Mouse (Mus musculus) CH12.LX (cell line): ENCODE measurements around the gene Gal3st3.

ENCODE experiments used
- CHD2 ChIP-seq: IDR thresholded peaks from 2 replicates; pipeline ENCODE4 v1.6.1; 2011; ENCODE audit warnings: low read length, improper control_type of control experiment
- NELFE ChIP-seq: IDR thresholded peaks from 2 replicates; pipeline ENCODE4 v1.6.1; 2011; ENCODE audit warnings: low read depth, low read length, improper control_type of control experiment
- POLR2A ChIP-seq: IDR thresholded peaks from 2 replicates; pipeline ENCODE4 v1.6.1; 2011; ENCODE audit warnings: low read depth, mild to moderate bottlenecking, improper control_type of control experiment, low read length
- POLR2AphosphoS2 ChIP-seq: IDR thresholded peaks from 2 replicates; pipeline ENCODE4 v1.6.1; 2011; ENCODE audit warnings: low read depth, low read length, improper control_type of control experiment
- ZC3H11A ChIP-seq: IDR thresholded peaks from 2 replicates; pipeline ENCODE4 v1.6.1; 2012; ENCODE audit warnings: low read depth, mild to moderate bottlenecking, inconsistent platforms, low read length, improper control_type of control experiment

DNA sequence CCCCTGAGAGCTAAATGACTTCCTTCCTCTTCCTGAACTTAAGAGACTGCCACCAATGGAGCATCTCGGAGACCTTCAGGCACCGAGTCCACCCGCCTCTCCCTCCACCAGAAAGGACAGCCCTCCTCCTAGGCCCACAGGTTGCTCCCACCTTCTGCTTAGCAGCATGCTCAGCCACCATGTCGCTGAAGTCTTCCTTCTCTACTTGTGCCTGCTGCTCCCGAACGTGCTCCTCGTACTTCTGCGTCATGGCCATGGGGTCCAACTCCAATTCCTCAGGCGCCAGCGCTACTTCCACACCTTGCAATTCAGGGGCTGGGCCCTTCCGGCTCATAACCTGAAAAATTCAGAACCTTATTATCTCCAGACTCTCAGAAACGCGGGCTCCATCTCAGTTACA lies 23.5 kb upstream of the Gal3st3 start:
- TF ChIP-seq POLR2AphosphoS2 (no peak), POLR2A (no peak), CHD2 (no peak), NELFE (no peak), ZC3H11A (no peak)
